Mouse (Mus musculus): ENCODE data around the gene Obox5. TPM values are rescaled to one million over a fixed set of nuclear protein-coding genes. Genes with fewer than 3 reads are reported as not detected.
"Not testable (repeated sequence)": the region's sequence is repeated elsewhere in the genome, so short reads cannot be mapped to it uniquely, and the experiment has no call there.

Gene Obox5
- not detected in 2 replicates for polyA plus RNA-seq (2012; ENCODE audit: insufficient read depth, low replicate concordance)

DNA sequence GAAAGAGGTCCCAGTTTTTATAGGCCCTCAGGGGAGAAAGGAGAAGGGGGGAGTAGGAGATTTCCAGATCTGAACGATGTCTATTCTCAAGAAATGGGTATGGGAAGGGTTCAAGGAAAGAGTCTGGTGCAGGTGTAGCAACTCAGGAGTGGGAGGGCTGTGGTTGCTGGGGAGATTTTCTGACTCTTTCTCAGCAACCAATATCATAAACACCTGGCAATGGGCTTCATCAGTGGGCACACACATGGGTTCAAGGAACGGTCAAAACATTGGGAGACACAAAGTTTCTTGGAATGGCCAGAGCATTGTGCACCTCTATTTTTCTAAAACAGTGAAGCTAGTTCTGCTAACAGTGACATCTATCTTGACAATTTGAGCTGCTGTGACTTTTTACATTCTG is at the start of gene Obox5:
TSS of gene Obox5 (plus strand) at position 301 of the 400 bp plus-strand sequence.
- H3K4me3 ChIP-seq (replicated peaks); H3K27me3 ChIP-seq (replicated peaks); H3K9me3 ChIP-seq; H3K4me1 ChIP-seq; H3K36me3 ChIP-seq (replicated peaks; ENCODE audit: low read length): not testable (repeated sequence)

DNA sequence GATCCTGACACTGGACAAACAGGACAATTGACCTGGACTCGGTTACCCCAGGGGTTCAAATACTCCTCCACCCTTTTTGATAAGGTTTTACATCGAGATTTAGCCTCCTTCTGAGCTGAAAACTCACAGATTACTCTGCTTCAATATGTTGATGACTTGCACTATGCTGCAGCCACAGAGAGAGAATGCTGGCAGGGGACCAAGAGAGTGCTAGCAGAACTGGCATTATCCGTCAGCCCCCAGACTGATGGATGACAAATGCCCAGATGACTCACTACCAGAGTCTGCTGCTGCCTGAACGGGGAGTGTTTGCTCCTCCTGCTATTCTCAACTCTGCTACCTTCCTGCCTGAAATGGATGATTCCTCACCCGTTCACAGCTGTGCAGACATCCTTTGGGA is 635 bp upstream of the Obox5 start:
- not testable (repeated sequence) for H3K9me3 ChIP-seq; H3K36me3 ChIP-seq (replicated peaks; ENCODE audit: low read length); H3K4me1 ChIP-seq; H3K4me3 ChIP-seq (replicated peaks); H3K27me3 ChIP-seq (replicated peaks)

Other genes with a start within 250 kb of the Obox5 start
- not detected in 2 replicates for gene Obox3, start 110.2 kb upstream of the Obox5 start, polyA plus RNA-seq (2012; ENCODE audit: insufficient read depth, low replicate concordance)
- gene Obox6, start 89.5 kb downstream of the Obox5 start, polyA plus RNA-seq (2012; ENCODE audit: insufficient read depth, low replicate concordance): not detected in 2 replicates
- 0.12 TPM in 1 of 2 replicates, not detected in the other for gene Crx, start 129.8 kb downstream of the Obox5 start, polyA plus RNA-seq (2012; ENCODE audit: insufficient read depth, low replicate concordance)
- gene Crxos, start 132.5 kb downstream of the Obox5 start, polyA plus RNA-seq (2012; ENCODE audit: insufficient read depth, low replicate concordance): not detected in 2 replicates
- 1,012 and 1,066 TPM in 2 replicates for gene Selenow, start 172.3 kb downstream of the Obox5 start, polyA plus RNA-seq (2012; ENCODE audit: insufficient read depth, low replicate concordance)
- gene Nop53, start 195.9 kb downstream of the Obox5 start, polyA plus RNA-seq (2012; ENCODE audit: insufficient read depth, low replicate concordance): 159 and 504 TPM in 2 replicates
- 0.84 and 0.93 TPM in 2 replicates for gene Ehd2, start 217.4 kb downstream of the Obox5 start, polyA plus RNA-seq (2012; ENCODE audit: insufficient read depth, low replicate concordance)